Mouse (Mus musculus) c-Kit-positive CD71-positive TER-119-positive erythroid progenitor cells, embryonic 14.5 days (primary cell): ENCODE data around the gene Camkmt.

Source experiments
- DNase-seq: peaks from one replicate; pipeline ENCODE4 v3.0.0-alpha.2; 2013; ENCODE audit warnings: low spot score

Camkmt gene

GRCm38 (mm10) chr17:85458589-85458988, 368.2 kb downstream of the Camkmt start:
- DNase-seq = no peak

- DNase-seq = no peak
These were observed 371.2 kb downstream of the Camkmt start for GRCm38 (mm10) chr17:85461577-85461976.

GRCm38 (mm10) chr17:85463497-85464392, 373.4 kb downstream of the Camkmt start:
- DNase-seq = no peak

- no peak for DNase-seq
These were observed 374.4 kb downstream of the Camkmt start for GRCm38 (mm10) chr17:85464466-85465411.

- peak; percentile 2 for DNase-seq
These were observed 379.4 kb downstream of the Camkmt start for GRCm38 (mm10) chr17:85469776-85470175.

- no peak for DNase-seq
These were observed 382.4 kb downstream of the Camkmt start for GRCm38 (mm10) chr17:85472687-85473202.

GRCm38 (mm10) chr17:85473217-85473616, 382.9 kb downstream of the Camkmt start:
- no peak for DNase-seq

- DNase-seq = no peak
These were observed 383.5 kb downstream of the Camkmt start for GRCm38 (mm10) chr17:85473881-85474280.

GRCm38 (mm10) chr17:85481241-85481640, 390.9 kb downstream of the Camkmt start:
- no peak for DNase-seq

- DNase-seq = no peak
These were observed 392.7 kb downstream of the Camkmt start for GRCm38 (mm10) chr17:85483086-85483485.

GRCm38 (mm10) chr17:85484015-85484414, 393.7 kb downstream of the Camkmt start:
- no peak for DNase-seq

GRCm38 (mm10) chr17:85484526-85484925, 394.2 kb downstream of the Camkmt start:
- no peak for DNase-seq

GRCm38 (mm10) chr17:85485065-85485945, 395.0 kb downstream of the Camkmt start:
- no peak for DNase-seq

- DNase-seq = no peak
These were observed 395.7 kb downstream of the Camkmt start for GRCm38 (mm10) chr17:85485946-85486533.

- no peak for DNase-seq
These were observed 396.5 kb downstream of the Camkmt start for GRCm38 (mm10) chr17:85486585-85487480.

GRCm38 (mm10) chr17:85487531-85487930, 397.2 kb downstream of the Camkmt start:
- no peak for DNase-seq

GRCm38 (mm10) chr17:85488601-85489487, 398.5 kb downstream of the Camkmt start:
- DNase-seq = no peak

- DNase-seq = no peak
These were observed 399.2 kb downstream of the Camkmt start for GRCm38 (mm10) chr17:85489488-85489980.

GRCm38 (mm10) chr17:85491491-85491890, 401.1 kb downstream of the Camkmt start:
- DNase-seq = no peak
